Mouse (Mus musculus): ENCODE measurements around the gene Bora. TPM values are rescaled to one million over a fixed set of nuclear protein-coding genes. Genes with fewer than 3 reads are reported as not detected.

Gene Bora
- polyA plus RNA-seq, 1 experiment from 2014 or later: 71.3 TPM

GRCm38 (mm10) chr14:99124076-99124475 lies 78.1 kb downstream of the Bora start:
- 87% methylated on average over 4 of the region's 4 CpGs for WGBS
- Histone ChIP-seq H3K4me3 (ENCODE audit: low read depth, low read length) (no peak overlapping the region), H3K9ac (ENCODE audit: low read depth, low read length) (no peak overlapping the region), H3K27me3 (ENCODE audit: control insufficient read depth, insufficient read depth, low read length) (no peaks in the 10 kb centered on the region), H3K4me2 (replicated peaks; ENCODE audit: low read depth, low read length) (no peak overlapping the region), H3K9me3 (ENCODE audit: control insufficient read depth, low read length) (no peaks in the 10 kb centered on the region), H3K27ac (ENCODE audit: low read depth, low read length) (no peak overlapping the region), H3K36me3 (ENCODE audit: control insufficient read depth, insufficient read depth, low read length) (no peaks in the 10 kb centered on the region), H3K4me1 (replicated peaks; ENCODE audit: control insufficient read depth, insufficient read depth, low read length) (no peaks in the 10 kb centered on the region)
- DNase-seq (ENCODE audit: low spot score) (no peak), ATAC-seq (ENCODE audit: low FRiP score) (no peak)

Other genes starting within 250 kb of the Bora start
- gene Rpl36a-ps1, start 51.9 kb upstream of the Bora start, polyA plus RNA-seq (2014; fragmentation: Nextera tagmentation; extraction: Ambion mirVana): 0.64 and 1.2 TPM in 2 replicates
- gene Mzt1, start 88 bp upstream of the Bora start, polyA plus RNA-seq (2014; fragmentation: Nextera tagmentation; extraction: Ambion mirVana): 121 and 129 TPM in 2 replicates
- gene Pibf1, start 53.2 kb downstream of the Bora start, polyA plus RNA-seq (2014; fragmentation: Nextera tagmentation; extraction: Ambion mirVana): 23.6 and 26.3 TPM in 2 replicates
- gene Dis3, start 53.5 kb downstream of the Bora start, polyA plus RNA-seq (2014; fragmentation: Nextera tagmentation; extraction: Ambion mirVana): 40.1 and 43.8 TPM in 2 replicates